Mouse (Mus musculus) heart, embryonic 12.5 days (tissue): ENCODE results near the gene Fam117a. TPM values are rescaled to one million over a fixed set of nuclear protein-coding genes. Genes with fewer than 3 reads are reported as not detected.

ENCODE experiments used
- ATAC-seq: fragments of 200-750 bp; cut with Nextera tagmentation; 2 replicates; pipeline ENCODE4 v1.8.0; 2017; ENCODE audit warnings: moderate TSS enrichment, moderate library complexity; ENCODE audit not compliant: insufficient number of reproducible peaks, low FRiP score
- H3K27ac ChIP-seq: fragments of 300-500 bp; sonication (generic); 2 replicates; pipeline ENCODE4 v1.5.1; 2016; ENCODE audit warnings: mild to moderate bottlenecking, moderate library complexity; ENCODE audit not compliant: poor library complexity, severe bottlenecking
- H3K27me3 ChIP-seq: fragments of 300-500 bp; sonication (generic); replicated peaks from 2 replicates; pipeline ENCODE4 v1.6.1; 2016; ENCODE audit warnings: mild to moderate bottlenecking, moderate library complexity
- H3K36me3 ChIP-seq: fragments of 300-500 bp; sonication (generic); 2 replicates; pipeline ENCODE4 v1.6.1; 2016; ENCODE audit warnings: mild to moderate bottlenecking, moderate library complexity
- H3K4me1 ChIP-seq: fragments of 300-500 bp; sonication (generic); replicated peaks from 2 replicates; pipeline ENCODE4 v1.6.1; 2016; ENCODE audit warnings: mild to moderate bottlenecking
- H3K4me2 ChIP-seq: fragments of 300-500 bp; sonication (generic); 2 replicates; pipeline ENCODE4 v1.6.1; 2016; ENCODE audit warnings: mild to moderate bottlenecking, moderate library complexity
- H3K4me3 ChIP-seq: fragments of 300-500 bp; sonication (generic); 2 replicates; pipeline ENCODE4 v1.5.1; 2016; ENCODE audit warnings: mild to moderate bottlenecking
- H3K9ac ChIP-seq: fragments of 300-500 bp; sonication (generic); 2 replicates; pipeline ENCODE4 v1.6.1; 2016; ENCODE audit warnings: mild to moderate bottlenecking, moderate library complexity
- H3K9me3 ChIP-seq: fragments of 300-500 bp; sonication (generic); replicated peaks from 2 replicates; pipeline ENCODE4 v1.6.1; 2016; ENCODE audit warnings: mild to moderate bottlenecking, moderate library complexity
- WGBS: fragments of 180-500 bp; shearing (Covaris S2); methylation state at CpG from one replicate; pipeline ENCODE4 v1.1.7; 2016; 5-methylcytosine and 5-hydroxymethylcytosine counted together
- polyA plus RNA-seq: library from polyadenylated mRNA; unstranded; fragments of >200 nt; fragmentation: Nextera tagmentation; extraction: Ambion mirVana; gene quantifications from 2 replicates; pipeline ENCODE4 v1.2.1, GENCODE M21; 2016

Gene Fam117a
- polyA plus RNA-seq, 1 experiment from 2014 or later: 12.9 TPM

DNA sequence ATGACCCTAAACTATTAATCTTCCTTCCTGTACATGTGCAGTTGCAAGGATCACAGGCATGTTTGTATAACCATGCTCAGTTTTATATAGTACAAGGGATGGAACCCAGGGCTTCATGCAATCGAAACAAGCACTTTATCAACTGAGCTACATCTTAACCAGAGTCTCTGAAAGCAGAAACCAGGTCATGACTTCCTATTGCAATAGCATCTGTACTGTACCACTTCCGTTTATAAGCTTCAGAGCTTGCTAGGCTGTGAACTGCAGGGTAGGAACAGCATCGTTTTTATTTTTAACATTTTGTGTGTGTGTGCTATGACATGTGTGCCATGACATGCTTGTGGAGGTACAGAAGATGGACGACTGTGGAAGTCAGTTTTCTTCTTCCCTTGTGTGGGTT is 3.6 kb upstream of the Fam117a start:
- Histone ChIP-seq H3K36me3 (no peaks in the 10 kb centered on the region), H3K27me3 (no peaks in the 10 kb centered on the region; the same call in 1 of the 2 replicates), H3K4me2 (no peak overlapping the region), H3K9ac (no peak overlapping the region), H3K9me3 (no peaks in the 10 kb centered on the region), H3K4me1 (peaks cover 9% of the 10 kb centered on the region), H3K4me3 (no peak overlapping the region), H3K27ac (no peak overlapping the region)
- no peak for ATAC-seq
- 53% methylated on average over 4 of the region's 4 CpGs for WGBS

DNA sequence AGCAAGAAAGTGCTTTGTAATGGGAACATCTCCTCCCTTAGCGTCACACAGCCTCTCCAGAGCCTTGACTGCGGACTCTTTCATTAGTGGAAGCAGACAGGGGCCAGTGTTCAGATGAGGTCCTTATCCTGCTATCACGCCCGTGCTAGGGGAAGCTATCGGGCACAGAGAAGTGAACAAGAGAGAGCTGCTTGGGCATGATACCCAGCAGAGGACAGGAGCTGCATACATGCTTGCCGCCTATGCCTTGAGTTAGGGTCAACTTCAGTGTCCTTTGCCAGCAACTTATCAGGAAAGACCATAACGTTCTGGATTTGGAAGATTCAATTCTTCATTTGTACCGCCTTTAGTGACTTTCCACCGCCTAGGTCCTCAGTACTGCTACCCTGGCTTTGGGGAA is 3.0 kb upstream of the Fam117a start:
- H3K9ac ChIP-seq: no peak overlapping the region
- H3K4me3 ChIP-seq: no peak overlapping the region
- H3K27ac ChIP-seq: no peak overlapping the region
- H3K4me2 ChIP-seq: no peak overlapping the region
- H3K4me1 ChIP-seq: peaks cover 9% of the 10 kb centered on the region
- H3K27me3 ChIP-seq: no peaks in the 10 kb centered on the region; the same call in 1 of the 2 replicates
- no peaks in the 10 kb centered on the region for H3K36me3 ChIP-seq
- no peak for ATAC-seq
- H3K9me3 ChIP-seq: no peaks in the 10 kb centered on the region
- WGBS: 75% methylated on average over 9 of the region's 9 CpGs

DNA sequence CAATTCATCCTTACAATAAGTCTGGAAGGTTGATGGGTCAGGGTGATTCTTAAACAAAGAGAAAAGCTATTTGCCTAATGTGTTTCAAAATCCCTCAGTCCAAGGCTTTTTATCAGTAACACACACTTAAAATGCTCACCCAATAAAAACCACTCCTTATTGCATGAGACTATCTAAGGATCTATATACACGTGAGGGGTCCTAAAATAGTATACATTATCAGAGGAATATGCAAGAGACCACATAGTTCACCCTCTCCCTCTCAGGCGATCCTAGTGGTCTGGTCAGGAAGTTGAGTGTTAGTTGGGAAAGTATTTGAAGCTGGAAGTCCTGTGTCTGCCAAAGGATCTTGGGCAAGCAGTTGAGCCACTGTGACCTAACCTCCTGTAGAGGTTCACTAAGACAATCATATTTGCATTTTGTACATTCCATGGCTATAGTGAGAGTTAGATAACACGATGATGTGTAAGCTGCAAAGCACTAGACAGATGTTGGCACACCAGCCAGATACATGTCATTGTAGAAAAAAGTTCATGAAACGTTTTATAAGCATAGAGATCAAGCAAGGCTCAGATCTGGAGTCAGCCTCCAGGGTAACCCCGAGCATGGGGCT is 2.3 kb upstream of the Fam117a start:
- H3K27me3 ChIP-seq: no peaks in the 10 kb centered on the region; the same call in 1 of the 2 replicates
- no peak overlapping the region for H3K9ac ChIP-seq
- H3K4me1 ChIP-seq: peaks cover 16% of the 10 kb centered on the region
- H3K4me3 ChIP-seq: no peak overlapping the region
- H3K4me2 ChIP-seq: no peak overlapping the region
- ATAC-seq: no peak
- H3K27ac ChIP-seq: no peak overlapping the region
- 51% methylated on average over 5 of the region's 5 CpGs for WGBS
- no peaks in the 10 kb centered on the region for H3K9me3 ChIP-seq
- H3K36me3 ChIP-seq: no peaks in the 10 kb centered on the region

GRCm38 (mm10) chr11:95337129-95337813 is 453 bp downstream of the Fam117a start:
- 2% methylated on average over 50 of the region's 50 CpGs for WGBS
- H3K4me2 ChIP-seq: peak overlapping the region; percentile 93
- H3K27ac ChIP-seq: peak overlapping the region; percentile 61
- ATAC-seq: peak; percentile 79
- H3K4me3 ChIP-seq: peak overlapping the region; percentile 92
- no peaks in the 10 kb centered on the region; the same call in 1 of the 2 replicates for H3K27me3 ChIP-seq
- peak overlapping the region; percentile 91 for H3K9ac ChIP-seq
- H3K4me1 ChIP-seq: peaks cover 21% of the 10 kb centered on the region
- no peaks in the 10 kb centered on the region for H3K36me3 ChIP-seq
- no peaks in the 10 kb centered on the region for H3K9me3 ChIP-seq

DNA sequence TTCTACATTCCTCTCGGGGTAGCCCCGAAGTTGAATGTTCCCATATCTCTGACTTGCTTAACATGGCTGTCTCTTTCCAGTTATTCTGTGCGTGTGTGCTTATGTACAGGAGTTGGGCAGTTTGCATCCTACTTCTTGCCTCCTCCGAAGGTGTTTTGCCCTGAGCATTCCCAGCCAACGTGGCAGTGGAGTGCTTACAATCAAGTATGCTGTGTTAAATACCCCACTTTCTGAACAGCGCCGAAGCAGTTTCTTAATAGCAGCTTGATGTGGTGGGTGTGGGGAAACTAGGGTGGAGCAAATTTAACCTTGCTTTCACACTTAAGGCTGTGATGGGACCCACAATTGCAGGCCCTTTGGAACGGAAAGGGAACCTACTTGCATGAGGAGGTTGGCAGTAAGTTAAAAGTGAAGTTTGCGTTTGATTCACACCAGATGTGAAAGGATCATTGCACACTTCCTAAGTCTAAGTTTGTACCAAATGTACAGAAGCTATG is 1.1 kb downstream of the Fam117a start:
- ATAC-seq: no peak
- H3K27me3 ChIP-seq: no peaks in the 10 kb centered on the region; the same call in 1 of the 2 replicates
- H3K36me3 ChIP-seq: no peaks in the 10 kb centered on the region
- peak overlapping the region; percentile 93 for H3K4me2 ChIP-seq
- WGBS: 25% methylated on average over 9 of the region's 9 CpGs
- H3K4me3 ChIP-seq: peak overlapping the region; percentile 92
- H3K9me3 ChIP-seq: no peaks in the 10 kb centered on the region
- peaks cover 21% of the 10 kb centered on the region for H3K4me1 ChIP-seq
- H3K9ac ChIP-seq: peak overlapping the region; percentile 91
- peak overlapping the region; percentile 61; the same call in 1 of the 2 replicates for H3K27ac ChIP-seq

DNA sequence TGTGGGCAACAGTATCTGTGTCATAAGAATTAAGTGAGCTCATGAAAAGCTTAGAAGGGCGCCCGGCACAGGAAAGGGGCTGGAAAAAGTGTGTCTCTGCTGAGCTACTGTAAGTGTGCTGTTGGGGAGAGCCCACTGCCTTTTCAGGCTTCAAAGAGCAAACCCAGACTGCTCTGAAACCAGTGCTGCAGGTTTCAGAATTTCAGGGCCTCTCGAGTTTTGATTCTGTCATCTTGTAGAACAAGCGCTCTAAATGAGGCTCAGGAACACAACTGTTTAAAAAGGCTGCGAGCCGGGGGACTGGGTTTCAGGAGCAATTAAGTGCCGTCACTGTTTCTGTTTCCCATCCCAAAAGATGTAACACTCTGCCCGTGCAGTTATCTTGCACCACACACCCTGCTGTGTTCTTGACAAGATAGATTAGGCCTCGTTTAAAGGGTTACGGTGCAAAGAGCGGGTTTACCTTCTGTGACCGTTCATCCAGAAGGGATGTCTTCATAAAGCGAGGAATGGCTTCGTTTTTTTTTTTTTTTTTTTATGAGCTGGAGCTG is 2.7 kb downstream of the Fam117a start:
- H3K4me1 ChIP-seq: peaks cover 20% of the 10 kb centered on the region
- peak overlapping the region; percentile 92 for H3K4me3 ChIP-seq
- peak overlapping the region; percentile 72 for H3K27ac ChIP-seq
- H3K9ac ChIP-seq: peak overlapping the region; percentile 65
- H3K36me3 ChIP-seq: no peaks in the 10 kb centered on the region
- 10% methylated on average over 14 of the region's 14 CpGs for WGBS
- peak; percentile 46 for ATAC-seq
- no peaks in the 10 kb centered on the region for H3K27me3 ChIP-seq
- H3K4me2 ChIP-seq: peak overlapping the region; percentile 53
- H3K9me3 ChIP-seq: no peaks in the 10 kb centered on the region

DNA sequence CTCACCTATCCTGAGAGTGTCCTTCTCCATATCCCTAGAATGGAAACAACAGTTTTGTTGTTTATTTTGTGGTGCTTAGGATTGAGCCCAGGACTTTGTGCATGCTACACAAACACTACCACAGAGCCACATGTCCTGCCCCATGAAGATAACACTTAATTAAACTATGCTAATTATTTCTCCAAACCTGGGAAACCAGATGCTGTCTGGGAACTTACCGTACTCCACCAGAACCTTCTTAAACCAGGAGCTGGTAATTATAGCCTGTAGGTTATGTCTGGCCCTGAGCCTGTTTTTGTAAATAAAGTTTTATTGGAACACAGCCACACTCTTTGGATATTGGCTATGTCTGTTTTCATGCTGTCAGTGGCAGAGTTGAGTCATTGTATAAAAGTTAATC is 3.4 kb downstream of the Fam117a start:
- no peak for ATAC-seq
- Histone ChIP-seq H3K27me3 (no peaks in the 10 kb centered on the region), H3K9me3 (no peaks in the 10 kb centered on the region), H3K4me2 (peak overlapping the region; percentile 53; the same call in 1 of the 2 replicates), H3K9ac (no peak overlapping the region), H3K4me3 (peak overlapping the region; percentile 92), H3K4me1 (peaks cover 16% of the 10 kb centered on the region), H3K36me3 (no peaks in the 10 kb centered on the region), H3K27ac (peak overlapping the region; percentile 72; the same call in 1 of the 2 replicates)
- WGBS: 65% methylated on average over 1 of the region's 1 CpGs

DNA sequence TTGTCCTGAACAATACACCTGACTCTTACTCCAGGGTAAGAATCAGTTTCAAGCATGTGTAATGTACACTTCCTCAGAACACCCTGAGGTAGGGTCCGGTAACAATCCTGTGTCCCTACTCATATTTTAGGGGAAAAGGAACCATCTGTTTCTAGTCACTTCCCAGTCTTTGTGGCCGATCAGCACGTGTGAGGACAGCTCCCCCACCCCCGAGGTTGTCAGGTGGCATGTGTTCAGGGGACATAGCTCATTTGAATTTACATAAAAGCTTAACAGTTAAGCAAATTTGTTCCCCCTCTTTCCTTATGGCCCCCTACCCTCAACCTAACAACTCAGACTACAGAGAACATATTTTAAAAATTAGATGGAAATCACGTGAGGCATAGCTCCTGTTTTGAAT is 3.8 kb downstream of the Fam117a start:
- no peaks in the 10 kb centered on the region for H3K27me3 ChIP-seq
- no peaks in the 10 kb centered on the region for H3K9me3 ChIP-seq
- no peak overlapping the region for H3K9ac ChIP-seq
- no peak overlapping the region for H3K27ac ChIP-seq
- H3K36me3 ChIP-seq: no peaks in the 10 kb centered on the region
- H3K4me3 ChIP-seq: peak overlapping the region; percentile 92
- WGBS: 59% methylated on average over 5 of the region's 5 CpGs
- ATAC-seq: no peak
- H3K4me2 ChIP-seq: no peak overlapping the region
- peaks cover 16% of the 10 kb centered on the region for H3K4me1 ChIP-seq

DNA sequence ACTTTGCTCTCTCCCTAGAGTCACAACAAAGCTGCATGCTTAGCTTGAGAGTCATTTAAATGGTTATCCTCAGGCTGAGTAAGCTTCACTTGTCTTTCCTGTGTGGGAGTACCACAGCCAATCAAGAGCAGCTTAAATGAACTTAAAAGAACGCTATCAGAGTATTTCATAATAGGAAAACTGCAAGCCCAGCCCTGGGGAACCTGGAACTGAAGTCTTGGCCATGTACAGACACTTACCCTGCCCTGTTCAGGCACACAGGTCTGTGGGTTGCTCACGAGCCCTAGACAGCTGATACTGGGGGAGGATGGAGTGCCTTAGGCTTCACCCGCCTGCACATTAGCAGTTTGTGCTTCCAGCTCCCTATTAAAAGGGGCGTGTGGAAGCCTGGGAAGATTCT is 6.4 kb downstream of the Fam117a start:
- H3K27ac ChIP-seq: no peak overlapping the region
- 0 out of 2 replicates have a peak overlapping the region, but pooled peaks have one; percentile 2 for H3K4me3 ChIP-seq
- H3K9me3 ChIP-seq: no peaks in the 10 kb centered on the region
- no peaks in the 10 kb centered on the region for H3K27me3 ChIP-seq
- no peak for ATAC-seq
- H3K4me2 ChIP-seq: peak overlapping the region; percentile 10
- H3K9ac ChIP-seq: no peak overlapping the region
- WGBS: 70% methylated on average over 4 of the region's 4 CpGs
- peaks cover 1% of the 10 kb centered on the region; the same call in 1 of the 2 replicates for H3K36me3 ChIP-seq
- peaks cover 13% of the 10 kb centered on the region for H3K4me1 ChIP-seq

- no peak overlapping the region for H3K9ac ChIP-seq
- H3K27me3 ChIP-seq: no peaks in the 10 kb centered on the region
- H3K4me3 ChIP-seq: no peak overlapping the region
- H3K4me1 ChIP-seq: peaks cover 9% of the 10 kb centered on the region
- H3K27ac ChIP-seq: no peak overlapping the region
- 74% methylated on average over 2 of the region's 2 CpGs for WGBS
- H3K36me3 ChIP-seq: peaks cover 7% of the 10 kb centered on the region; the same call in 1 of the 2 replicates
- H3K9me3 ChIP-seq: no peaks in the 10 kb centered on the region
- peak overlapping the region; percentile 12; the same call in 1 of the 2 replicates for H3K4me2 ChIP-seq
- ATAC-seq: no peak
Observed at GRCm38 (mm10) chr11:95344181-95344580, 7.4 kb downstream of the Fam117a start.

DNA sequence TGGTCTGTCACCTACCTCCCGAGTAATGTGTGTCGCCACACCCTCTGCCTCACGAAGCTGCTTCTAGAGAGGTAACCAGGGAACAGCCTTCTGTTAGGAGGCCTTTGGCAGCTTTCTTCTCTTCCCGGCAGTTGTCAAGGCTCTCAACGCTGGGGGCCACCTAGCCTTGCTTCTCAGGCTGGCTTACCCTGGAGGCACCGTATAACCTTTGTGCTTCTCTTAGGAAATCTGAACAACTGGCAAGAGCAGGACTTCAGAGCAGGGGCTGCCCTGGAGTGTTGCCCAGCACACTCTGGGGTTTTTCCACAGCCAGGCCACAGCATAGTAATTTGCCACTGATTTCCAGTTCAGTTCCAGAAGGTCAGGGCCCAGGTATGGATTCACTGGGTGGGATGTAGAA is 13.5 kb downstream of the Fam117a start:
- H3K4me3 ChIP-seq: no peak overlapping the region
- ATAC-seq: no peak
- 56% methylated on average over 6 of the region's 6 CpGs for WGBS
- H3K36me3 ChIP-seq: peaks cover 7% of the 10 kb centered on the region; the same call in 1 of the 2 replicates
- H3K27ac ChIP-seq: no peak overlapping the region
- peaks cover 4% of the 10 kb centered on the region for H3K4me1 ChIP-seq
- H3K4me2 ChIP-seq: no peak overlapping the region
- H3K27me3 ChIP-seq: no peaks in the 10 kb centered on the region
- no peak overlapping the region for H3K9ac ChIP-seq
- no peaks in the 10 kb centered on the region for H3K9me3 ChIP-seq
